Mouse (Mus musculus) kidney, adult 18-20 months (tissue): ENCODE measurements around the gene Rad54l2.

ENCODE experiments used
- DNase-seq: peaks from one replicate; pipeline ENCODE4 v3.0.0; 2021

The Rad54l2 gene

GRCm38 (mm10) chr9:106788812-106789321 lies at the start of gene Rad54l2:
Rad54l2 (minus strand) TSS chr9:106789194.
- peak; percentile 92 for DNase-seq

- peak; percentile 92 for DNase-seq
Measured at GRCm38 (mm10) chr9:106822381-106823104, 33.5 kb upstream of the Rad54l2 start.

GRCm38 (mm10) chr9:106821618-106822380 lies 32.8 kb upstream of the Rad54l2 start, which contains the start of gene Dcaf1:
Dcaf1 (plus strand) TSS chr9:106821874.
- DNase-seq, result peak; percentile 89

- no peak for DNase-seq
Measured at GRCm38 (mm10) chr9:106821050-106821617, 32.1 kb upstream of the Rad54l2 start.

GRCm38 (mm10) chr9:106819201-106819600 lies 30.2 kb upstream of the Rad54l2 start:
- DNase-seq, result peak; percentile 14

- DNase-seq, result no peak
Measured at GRCm38 (mm10) chr9:106818191-106818590, 29.2 kb upstream of the Rad54l2 start.

- DNase-seq, result no peak
Measured at GRCm38 (mm10) chr9:106806503-106806902, 17.5 kb upstream of the Rad54l2 start.

GRCm38 (mm10) chr9:106790831-106791230 lies 1.8 kb upstream of the Rad54l2 start:
- peak; percentile 52 for DNase-seq

- no peak for DNase-seq
Measured at GRCm38 (mm10) chr9:106789363-106789762, 369 bp upstream of the Rad54l2 start.

- no peak for DNase-seq
Measured at GRCm38 (mm10) chr9:106787979-106788811, 799 bp downstream of the Rad54l2 start.

- peak; percentile 31 for DNase-seq
Measured at GRCm38 (mm10) chr9:106785206-106785605, 3.8 kb downstream of the Rad54l2 start.

GRCm38 (mm10) chr9:106783554-106783953 lies 5.4 kb downstream of the Rad54l2 start:
- peak; percentile 59 for DNase-seq

GRCm38 (mm10) chr9:106780086-106780485 lies 8.9 kb downstream of the Rad54l2 start:
- no peak for DNase-seq

- DNase-seq, result no peak
Measured at GRCm38 (mm10) chr9:106778319-106778718, 10.7 kb downstream of the Rad54l2 start.

- no peak for DNase-seq
Measured at GRCm38 (mm10) chr9:106777423-106777822, 11.6 kb downstream of the Rad54l2 start.

GRCm38 (mm10) chr9:106776116-106776515 lies 12.9 kb downstream of the Rad54l2 start:
- no peak for DNase-seq

- no peak for DNase-seq
Measured at GRCm38 (mm10) chr9:106771770-106772169, 17.2 kb downstream of the Rad54l2 start.

- DNase-seq, result no peak
Measured at GRCm38 (mm10) chr9:106770216-106770615, 18.8 kb downstream of the Rad54l2 start.

- no peak for DNase-seq
Measured at GRCm38 (mm10) chr9:106769781-106770180, 19.2 kb downstream of the Rad54l2 start.

- no peak for DNase-seq
Measured at GRCm38 (mm10) chr9:106756421-106756820, 32.6 kb downstream of the Rad54l2 start.

GRCm38 (mm10) chr9:106755776-106756175 lies 33.2 kb downstream of the Rad54l2 start:
- no peak for DNase-seq

GRCm38 (mm10) chr9:106754311-106754710 lies 34.7 kb downstream of the Rad54l2 start:
- no peak for DNase-seq

- DNase-seq, result no peak
Measured at GRCm38 (mm10) chr9:106752135-106752534, 36.9 kb downstream of the Rad54l2 start.
